In genomic region chr4:107367567-107368314, GRCm38 (mm10) we compare ENCODE assay signal across 8 mouse cellular contexts. TPM values are rescaled to one million over a fixed set of nuclear protein-coding genes. Genes with fewer than 3 reads are reported as not detected.
A peak's percentile ranks its signal among the peaks of the same experiment; 100 is the strongest.
DNase-seq lines count a peak whose midpoint lies in the region; ATAC-seq and TF ChIP-seq lines count a peak whose summit lies in the region.

Gene Ndc1, plus strand, starts transcription at chr4:107367784.

- WGBS in embryonic facial prominence, embryonic 13.5 days, result under 1% methylated on average over 51 of the region's 51 CpGs
- under 1% methylated on average over 51 of the region's 51 CpGs for WGBS in heart, adult 2 months
- WGBS in limb, embryonic 13.5 days, result under 1% methylated on average over 51 of the region's 51 CpGs
- WGBS in midbrain, embryonic 16.5 days, result under 1% methylated on average over 49 of the region's 51 CpGs

- H3K27me3 ChIP-seq in embryonic facial prominence, embryonic 13.5 days, result no peaks in the 10 kb centered on the region
- no peaks in the 10 kb centered on the region for H3K27me3 ChIP-seq in heart, adult 2 months (ENCODE audit: control insufficient read depth, insufficient read depth, low read length)
- no peaks in the 10 kb centered on the region for H3K27me3 ChIP-seq in limb, embryonic 13.5 days
- H3K27me3 ChIP-seq in midbrain, embryonic 16.5 days (ENCODE audit: control insufficient read depth, insufficient read depth, low read depth, low read length), result no peaks in the 10 kb centered on the region

- H3K9me3 ChIP-seq in embryonic facial prominence, embryonic 13.5 days, result no peaks in the 10 kb centered on the region
- H3K9me3 ChIP-seq in limb, embryonic 13.5 days, result no peaks in the 10 kb centered on the region
- no peaks in the 10 kb centered on the region for H3K9me3 ChIP-seq in midbrain, embryonic 16.5 days (replicated peaks; ENCODE audit: control insufficient read depth, low read length, poor library complexity, severe bottlenecking)

- peaks cover 11% of the 10 kb centered on the region for H3K4me1 ChIP-seq in embryonic facial prominence, embryonic 13.5 days
- peaks cover 1% of the 10 kb centered on the region; the same call in 1 of the 2 replicates for H3K4me1 ChIP-seq in heart, adult 2 months (ENCODE audit: control insufficient read depth, insufficient read depth, low read length)
- H3K4me1 ChIP-seq in limb, embryonic 13.5 days, result peaks cover 12% of the 10 kb centered on the region
- peaks cover 8% of the 10 kb centered on the region for H3K4me1 ChIP-seq in midbrain, embryonic 16.5 days (ENCODE audit: control insufficient read depth, insufficient read depth, low read length)

- TF ChIP-seq POLR2A in heart, adult 2 months (IDR thresholded peaks at IDR 0.05; ENCODE audit: insufficient read depth, low read depth, low read length), result peak; percentile 41; the same call in 1 of the 2 replicates

- peak within 1 kb of the TSS; percentile 84 for H3K27ac ChIP-seq in embryonic facial prominence, embryonic 13.5 days
- H3K27ac ChIP-seq in heart, adult 2 months, result peak within 1 kb of the TSS; percentile 87
- peak within 1 kb of the TSS; percentile 88 for H3K27ac ChIP-seq in limb, embryonic 13.5 days
- H3K27ac ChIP-seq in midbrain, embryonic 16.5 days (ENCODE audit: low read length), result peak within 1 kb of the TSS; percentile 94

- peak within 1 kb of the TSS; percentile 77 for H3K4me3 ChIP-seq in embryonic facial prominence, embryonic 13.5 days
- peak within 1 kb of the TSS; percentile 59 for H3K4me3 ChIP-seq in heart, adult 2 months
- H3K4me3 ChIP-seq in limb, embryonic 13.5 days, result peak within 1 kb of the TSS; percentile 77
- peak within 1 kb of the TSS; percentile 89 for H3K4me3 ChIP-seq in midbrain, embryonic 16.5 days (ENCODE audit: low read depth, low read length)

- TF ChIP-seq CTCF in heart, adult 2 months (IDR thresholded peaks at IDR 0.05), result no peak

- intact Hi-C loops in heart, adult 2 months (cut with DNase I), result loop anchor here (2.0 to 5.0 kb wide), 3 partner anchors 53 to 190 kb away; partner anchors contain the start of genes Hspb11, Lrrc42, Tceanc2 and Tmem59

- peak within 1 kb of the TSS; percentile 87 for H3K9ac ChIP-seq in embryonic facial prominence, embryonic 13.5 days
- H3K9ac ChIP-seq in heart, adult 2 months (ENCODE audit: low read depth, low read length), result peak within 1 kb of the TSS; percentile 94
- H3K9ac ChIP-seq in limb, embryonic 13.5 days, result peak within 1 kb of the TSS; percentile 87
- H3K9ac ChIP-seq in midbrain, embryonic 16.5 days (ENCODE audit: low read depth, low read length), result peak within 1 kb of the TSS; percentile 93

- peak; percentile 94 for ATAC-seq in embryonic facial prominence, embryonic 13.5 days (ENCODE audit: insufficient number of reproducible peaks, insufficient read depth, low FRiP score, low TSS enrichment, low read depth)
- ATAC-seq in limb, embryonic 13.5 days (ENCODE audit: low FRiP score, low read depth), result peak; percentile 98
- peak; percentile 98 for ATAC-seq in midbrain, embryonic 16.5 days

- peak; percentile 91 for DNase-seq in 3134 (ENCODE audit: extremely low read depth, insufficient read length, low spot score)
- DNase-seq in adrenal gland, postnatal 36 days, result peak; percentile 87 to 91
- DNase-seq in heart, adult 2 months, result peak; percentile 90
- peak; percentile 83 to 86 for DNase-seq in kidney, adult 8-10 months
- DNase-seq in spleen, postnatal 10 days (ENCODE audit: low spot score in 2 of 2), result peak; percentile 88 to 91

- peaks cover 24% of the 10 kb centered on the region for H3K36me3 ChIP-seq in embryonic facial prominence, embryonic 13.5 days
- H3K36me3 ChIP-seq in heart, adult 2 months (ENCODE audit: control insufficient read depth, insufficient read depth, low read length), result no peaks in the 10 kb centered on the region; the same call in 1 of the 2 replicates
- H3K36me3 ChIP-seq in limb, embryonic 13.5 days, result peaks cover 20% of the 10 kb centered on the region
- H3K36me3 ChIP-seq in midbrain, embryonic 16.5 days (ENCODE audit: control insufficient read depth, insufficient read depth, low read length), result no peaks in the 10 kb centered on the region

- TF ChIP-seq EP300 in heart, adult 2 months (IDR thresholded peaks at IDR 0.05; ENCODE audit: insufficient read depth, low read depth, low read length), result peak; percentile 67

- peak within 1 kb of the TSS; percentile 81 for H3K4me2 ChIP-seq in embryonic facial prominence, embryonic 13.5 days
- H3K4me2 ChIP-seq in limb, embryonic 13.5 days (replicated peaks), result peak within 1 kb of the TSS; percentile 82
- peak within 1 kb of the TSS; percentile 79 for H3K4me2 ChIP-seq in midbrain, embryonic 16.5 days (ENCODE audit: low read length)

- H3K79me2 ChIP-seq in heart, adult 2 months (replicated peaks; ENCODE audit: control insufficient read depth, insufficient read depth, low read length), result no peaks in the 10 kb centered on the region

RNA-seq across cellular contexts. Expression of gene Ndc1, which starts in this region (rescaled TPM):
- 10 to 100 TPM in 1 of 2 experiments, 1 to 10 TPM in 1; 9.5 to 12.4 TPM for total RNA-seq in adrenal gland, postnatal 36 days (2021)
- polyA plus RNA-seq in embryonic facial prominence, embryonic 13.5 days (2015; fragmentation: Nextera tagmentation; extraction: Ambion mirVana), result 36.4 and 38.2 TPM in 2 replicates
- 10 to 100 TPM; 10.2 to 11.3 TPM for total RNA-seq in heart, adult 2 months (2021)
- 15.4 and 22.2 TPM in 2 replicates for polyA plus RNA-seq in heart, adult 2 months (2012; rRNA removed)
- 32.7 and 35.6 TPM in 2 replicates for polyA plus RNA-seq in limb, embryonic 13.5 days (2015; fragmentation: Nextera tagmentation; extraction: Ambion mirVana)
- polyA plus RNA-seq in midbrain, embryonic 16.5 days (2015; fragmentation: Nextera tagmentation; extraction: Ambion mirVana), result 19.3 and 19.8 TPM in 2 replicates

Comparison
In these comparisons a context has a peak if more than half of its experiments do, and no peak if none do; other contexts are left out.
1. Peak in every context shown above with its lines: DNase-seq, ATAC-seq, H3K4me3 ChIP-seq and H3K27ac ChIP-seq.